Mouse (Mus musculus): ENCODE measurements around the gene Glp2r. TPM values are rescaled to one million over a fixed set of nuclear protein-coding genes. Genes with fewer than 3 reads are reported as not detected.

Glp2r gene
- polyA plus RNA-seq, 1 experiment from 2014 or later, result 0.31 TPM

- no peak overlapping the region for H3K9ac ChIP-seq
- no peak for ATAC-seq (ENCODE audit: insufficient read depth)
- no peak overlapping the region for H3K4me3 ChIP-seq (replicated peaks)
- H3K9me3 ChIP-seq (replicated peaks), result no peaks in the 10 kb centered on the region
- 58% methylated on average over 8 of the region's 8 CpGs for WGBS (ENCODE audit: insufficient replicate concordance)
- H3K36me3 ChIP-seq (replicated peaks), result no peaks in the 10 kb centered on the region
- no peak overlapping the region for H3K4me2 ChIP-seq
- no peaks in the 10 kb centered on the region for H3K27me3 ChIP-seq
- H3K4me1 ChIP-seq (replicated peaks), result 0 out of 2 replicates have a peak, but pooled peaks cover 7% of the 10 kb centered on the region
- no peak overlapping the region for H3K27ac ChIP-seq (replicated peaks)
Measured at GRCm38 (mm10) chr11:67632906-67633305, 138.0 kb downstream of the Glp2r start.

GRCm38 (mm10) chr11:67628522-67628921 is 142.4 kb downstream of the Glp2r start:
- 48% methylated on average over 2 of the region's 2 CpGs for WGBS (ENCODE audit: insufficient replicate concordance)
- Histone ChIP-seq H3K9me3 (replicated peaks) (no peaks in the 10 kb centered on the region), H3K27ac (replicated peaks) (no peak overlapping the region), H3K36me3 (replicated peaks) (no peaks in the 10 kb centered on the region), H3K9ac (no peak overlapping the region), H3K4me1 (replicated peaks) (0 out of 2 replicates have a peak, but pooled peaks cover 5% of the 10 kb centered on the region), H3K4me3 (replicated peaks) (no peak overlapping the region), H3K27me3 (no peaks in the 10 kb centered on the region), H3K4me2 (no peak overlapping the region)
- ATAC-seq (ENCODE audit: insufficient read depth), result peak; percentile 75

- no peak; the same call in 1 of the 2 replicates for ATAC-seq (ENCODE audit: insufficient read depth)
- no peak overlapping the region for H3K27ac ChIP-seq (replicated peaks)
Measured at GRCm38 (mm10) chr11:67627179-67627578, 143.8 kb downstream of the Glp2r start.

GRCm38 (mm10) chr11:67622340-67622739 is 148.6 kb downstream of the Glp2r start:
- Histone ChIP-seq H3K27me3 (no peaks in the 10 kb centered on the region), H3K36me3 (replicated peaks) (no peaks in the 10 kb centered on the region), H3K4me2 (no peak overlapping the region), H3K9ac (no peak overlapping the region), H3K4me3 (replicated peaks) (no peak overlapping the region), H3K27ac (replicated peaks) (no peak overlapping the region), H3K9me3 (replicated peaks) (no peaks in the 10 kb centered on the region), H3K4me1 (replicated peaks) (0 out of 2 replicates have a peak, but pooled peaks cover 3% of the 10 kb centered on the region)
- ATAC-seq (ENCODE audit: insufficient read depth), result no peak
- WGBS (ENCODE audit: insufficient replicate concordance), result 57% methylated on average over 7 of the region's 7 CpGs

More at GRCm38 (mm10) chr11:67627179-67627578, 143.8 kb downstream of the Glp2r start:
- Histone ChIP-seq H3K4me3 (replicated peaks) (no peak overlapping the region), H3K27me3 (no peaks in the 10 kb centered on the region), H3K36me3 (replicated peaks) (no peaks in the 10 kb centered on the region), H3K9me3 (replicated peaks) (no peaks in the 10 kb centered on the region), H3K4me2 (no peak overlapping the region), H3K4me1 (replicated peaks) (0 out of 2 replicates have a peak, but pooled peaks cover 5% of the 10 kb centered on the region), H3K9ac (no peak overlapping the region)
- WGBS (ENCODE audit: insufficient replicate concordance), result 48% methylated on average over 7 of the region's 7 CpGs

- H3K27ac ChIP-seq (replicated peaks), result no peak overlapping the region
- no peaks in the 10 kb centered on the region for H3K36me3 ChIP-seq (replicated peaks)
- 67% methylated on average over 13 of the region's 13 CpGs for WGBS (ENCODE audit: insufficient replicate concordance)
- H3K27me3 ChIP-seq, result no peaks in the 10 kb centered on the region
- no peaks in the 10 kb centered on the region for H3K9me3 ChIP-seq (replicated peaks)
- no peak for ATAC-seq (ENCODE audit: insufficient read depth)
- no peaks in the 10 kb centered on the region for H3K4me1 ChIP-seq (replicated peaks)
- no peak overlapping the region for H3K9ac ChIP-seq
- H3K4me3 ChIP-seq (replicated peaks), result no peak overlapping the region
- no peak overlapping the region for H3K4me2 ChIP-seq
Measured at GRCm38 (mm10) chr11:67616557-67617239, 154.3 kb downstream of the Glp2r start.

- Histone ChIP-seq H3K27me3 (no peaks in the 10 kb centered on the region), H3K4me1 (replicated peaks) (no peaks in the 10 kb centered on the region), H3K4me2 (no peak overlapping the region), H3K9me3 (replicated peaks) (no peaks in the 10 kb centered on the region), H3K27ac (replicated peaks) (no peak overlapping the region), H3K36me3 (replicated peaks) (no peaks in the 10 kb centered on the region), H3K4me3 (replicated peaks) (no peak overlapping the region), H3K9ac (no peak overlapping the region)
- 71% methylated on average over 9 of the region's 9 CpGs for WGBS (ENCODE audit: insufficient replicate concordance)
- ATAC-seq (ENCODE audit: insufficient read depth), result no peak
Measured at GRCm38 (mm10) chr11:67612158-67612839, 158.7 kb downstream of the Glp2r start.

Other genes with a start within 250 kb of the Glp2r start
- gene Rcvrn, start 75.8 kb downstream of the Glp2r start, polyA plus RNA-seq (2015; fragmentation: Nextera tagmentation; extraction: Ambion mirVana), result not detected in 2 replicates
- gene Gsg1l2, start 3.5 kb upstream of the Glp2r start, polyA plus RNA-seq (2015; fragmentation: Nextera tagmentation; extraction: Ambion mirVana), result not detected in 2 replicates
- 0.75 and 1.2 TPM in 2 replicates for gene Dhrs7c, start 27.0 kb upstream of the Glp2r start, polyA plus RNA-seq (2015; fragmentation: Nextera tagmentation; extraction: Ambion mirVana)
- not detected in 2 replicates for gene Usp43, start 151.0 kb upstream of the Glp2r start, polyA plus RNA-seq (2015; fragmentation: Nextera tagmentation; extraction: Ambion mirVana)
- gene Cfap52, start 194.5 kb upstream of the Glp2r start, polyA plus RNA-seq (2015; fragmentation: Nextera tagmentation; extraction: Ambion mirVana), result not detected in 2 replicates
- 17.3 and 20.0 TPM in 2 replicates for gene Stx8, start 195.0 kb upstream of the Glp2r start, polyA plus RNA-seq (2015; fragmentation: Nextera tagmentation; extraction: Ambion mirVana)

Measured in liver, embryonic 15.5 days (tissue).